Mouse (Mus musculus) embryo, embryonic 10 days (tissue): ENCODE measurements around the gene Mgat4a.
"Not testable (repeated sequence)": the region's sequence is repeated elsewhere in the genome, so short reads cannot be mapped to it uniquely, and the experiment has no call there.

Source experiments
- DNase-seq: peaks from one replicate; pipeline ENCODE4 v3.0.0-alpha.2; 2015; ENCODE audit warnings: low spot score

Mgat4a gene

GRCm38 (mm10) chr1:37531654-37532532, 8.9 kb downstream of the Mgat4a start:
- no peak for DNase-seq

- DNase-seq: no peak
Measured at GRCm38 (mm10) chr1:37530061-37530460, 10.8 kb downstream of the Mgat4a start.

GRCm38 (mm10) chr1:37526257-37526656, 14.6 kb downstream of the Mgat4a start:
- no peak for DNase-seq

- no peak for DNase-seq
Measured at GRCm38 (mm10) chr1:37524669-37525068, 16.1 kb downstream of the Mgat4a start.

GRCm38 (mm10) chr1:37524122-37524521, 16.7 kb downstream of the Mgat4a start:
- DNase-seq: not testable (repeated sequence)

GRCm38 (mm10) chr1:37523548-37523947, 17.3 kb downstream of the Mgat4a start:
- not testable (repeated sequence) for DNase-seq

- DNase-seq: no peak
Measured at GRCm38 (mm10) chr1:37522101-37522500, 18.7 kb downstream of the Mgat4a start.

GRCm38 (mm10) chr1:37518791-37519190, 22.0 kb downstream of the Mgat4a start:
- DNase-seq: no peak

GRCm38 (mm10) chr1:37518124-37518720, 22.6 kb downstream of the Mgat4a start:
- DNase-seq: no peak

- no peak for DNase-seq
Measured at GRCm38 (mm10) chr1:37512961-37513431, 27.8 kb downstream of the Mgat4a start.

GRCm38 (mm10) chr1:37512109-37512640, 28.6 kb downstream of the Mgat4a start:
- DNase-seq: no peak

- no peak for DNase-seq
Measured at GRCm38 (mm10) chr1:37510193-37510592, 30.6 kb downstream of the Mgat4a start.

GRCm38 (mm10) chr1:37509437-37509836, 31.4 kb downstream of the Mgat4a start:
- DNase-seq: no peak

- DNase-seq: no peak
Measured at GRCm38 (mm10) chr1:37505348-37505730, 35.5 kb downstream of the Mgat4a start.

- DNase-seq: no peak
Measured at GRCm38 (mm10) chr1:37504716-37505347, 36.0 kb downstream of the Mgat4a start.

- no peak for DNase-seq
Measured at GRCm38 (mm10) chr1:37503656-37504055, 37.2 kb downstream of the Mgat4a start.

GRCm38 (mm10) chr1:37502354-37502753, 38.5 kb downstream of the Mgat4a start:
- no peak for DNase-seq

GRCm38 (mm10) chr1:37500723-37501122, 40.1 kb downstream of the Mgat4a start:
- no peak for DNase-seq

- DNase-seq: not testable (repeated sequence)
Measured at GRCm38 (mm10) chr1:37499395-37499794, 41.4 kb downstream of the Mgat4a start.

- DNase-seq: peak; percentile 62
Measured at GRCm38 (mm10) chr1:37498911-37499310, 41.9 kb downstream of the Mgat4a start.

GRCm38 (mm10) chr1:37496591-37497280, 44.1 kb downstream of the Mgat4a start:
- DNase-seq: no peak
